Mouse (Mus musculus) midbrain, embryonic 15.5 days (tissue): ENCODE results near the gene Dimt1. TPM values are rescaled to one million over a fixed set of nuclear protein-coding genes. Genes with fewer than 3 reads are reported as not detected.
A peak's percentile ranks its signal among the peaks of the same experiment; 100 is the strongest.

ENCODE experiments used
- ATAC-seq: fragments of 200-750 bp; cut with Nextera tagmentation; replicated peaks from 2 replicates; pipeline ENCODE4 v1.8.0; 2017; ENCODE audit warnings: moderate TSS enrichment
- H3K27ac ChIP-seq: fragments of 300-500 bp; sonication (generic); 2 replicates; pipeline ENCODE4 v1.5.1; 2015; ENCODE audit warnings: mild to moderate bottlenecking, inconsistent platforms
- H3K27me3 ChIP-seq: fragments of 300-500 bp; sonication (generic); replicated peaks from 2 replicates; pipeline ENCODE4 v1.6.1; 2015; ENCODE audit warnings: inconsistent platforms
- H3K36me3 ChIP-seq: fragments of 300-500 bp; sonication (generic); replicated peaks from 2 replicates; pipeline ENCODE4 v1.6.1; 2015; ENCODE audit warnings: inconsistent platforms
- H3K4me1 ChIP-seq: fragments of 300-500 bp; sonication (generic); 2 replicates; pipeline ENCODE4 v1.6.1; 2015; ENCODE audit warnings: inconsistent platforms
- H3K4me2 ChIP-seq: fragments of 300-500 bp; sonication (generic); 2 replicates; pipeline ENCODE4 v1.6.1; 2015; ENCODE audit warnings: inconsistent platforms, mild to moderate bottlenecking, moderate library complexity
- H3K4me3 ChIP-seq: fragments of 300-500 bp; sonication (generic); 2 replicates; pipeline ENCODE4 v1.5.1; 2015; ENCODE audit warnings: mild to moderate bottlenecking, inconsistent platforms
- H3K9ac ChIP-seq: fragments of 300-500 bp; sonication (generic); 2 replicates; pipeline ENCODE4 v1.6.1; 2015; ENCODE audit warnings: mild to moderate bottlenecking, inconsistent platforms
- H3K9me3 ChIP-seq: fragments of 300-500 bp; sonication (generic); 2 replicates; pipeline ENCODE4 v1.6.1; 2016; ENCODE audit warnings: inconsistent platforms
- WGBS: fragments of 180-500 bp; shearing (Covaris S2); methylation state at CpG from one replicate; pipeline ENCODE4 v1.1.7; 2015; ENCODE audit warnings: mixed read lengths; 5-methylcytosine and 5-hydroxymethylcytosine counted together
- polyA plus RNA-seq: library from polyadenylated mRNA; unstranded; fragments of >200 nt; fragmentation: Nextera tagmentation; extraction: Ambion mirVana; gene quantifications from 2 replicates; pipeline ENCODE4 v1.2.1, GENCODE M21; 2015

Dimt1 gene
- polyA plus RNA-seq, 1 experiment from 2014 or later, result 37.8 TPM

GRCm38 (mm10) chr13:106936256-106937137 lies 10.4 kb upstream of the Dimt1 start, which contains the start of gene Ipo11:
Gene Ipo11, minus strand, starts transcription at chr13:106936958.
- Histone ChIP-seq H3K4me1 (peaks cover 16% of the 10 kb centered on the region), H3K4me2 (peak within 1 kb of the TSS; percentile 67), H3K4me3 (peak within 1 kb of the TSS; percentile 93), H3K36me3 (no peaks in the 10 kb centered on the region), H3K9ac (peak within 1 kb of the TSS; percentile 78), H3K27me3 (no peaks in the 10 kb centered on the region), H3K9me3 (no peaks in the 10 kb centered on the region), H3K27ac (peak within 1 kb of the TSS; percentile 89)
- WGBS, result under 1% methylated on average over 84 of the region's 84 CpGs
- ATAC-seq, result peak; percentile 98

GRCm38 (mm10) chr13:106937138-106937472 lies 9.8 kb upstream of the Dimt1 start:
- H3K27ac ChIP-seq, result peak overlapping the region; percentile 89
- peak overlapping the region; percentile 93 for H3K4me3 ChIP-seq
- WGBS, result 27% methylated on average over 7 of the region's 7 CpGs
- H3K9me3 ChIP-seq, result no peaks in the 10 kb centered on the region
- peak overlapping the region; percentile 78; the same call in 1 of the 2 replicates for H3K9ac ChIP-seq
- peak; percentile 25 for ATAC-seq
- H3K4me1 ChIP-seq, result peaks cover 16% of the 10 kb centered on the region
- peak overlapping the region; percentile 67 for H3K4me2 ChIP-seq
- H3K27me3 ChIP-seq, result no peaks in the 10 kb centered on the region
- no peaks in the 10 kb centered on the region for H3K36me3 ChIP-seq

- Histone ChIP-seq H3K9ac (no peak overlapping the region), H3K27ac (no peak overlapping the region), H3K9me3 (no peaks in the 10 kb centered on the region), H3K4me1 (peaks cover 6% of the 10 kb centered on the region; the same call in 1 of the 2 replicates), H3K36me3 (no peaks in the 10 kb centered on the region), H3K4me3 (peak overlapping the region; percentile 20; the same call in 1 of the 2 replicates), H3K4me2 (peak overlapping the region; percentile 21; the same call in 1 of the 2 replicates), H3K27me3 (no peaks in the 10 kb centered on the region)
- ATAC-seq, result no peak
- 16% methylated on average over 7 of the region's 7 CpGs for WGBS
These were observed 5.5 kb upstream of the Dimt1 start for GRCm38 (mm10) chr13:106941211-106941976.

- no peak for ATAC-seq
- 90% methylated on average over 1 of the region's 1 CpGs for WGBS
- H3K4me1 ChIP-seq, result peaks cover 5% of the 10 kb centered on the region
- H3K4me3 ChIP-seq, result no peak overlapping the region
- no peak overlapping the region for H3K27ac ChIP-seq
- H3K36me3 ChIP-seq, result no peaks in the 10 kb centered on the region
- no peaks in the 10 kb centered on the region for H3K27me3 ChIP-seq
- no peak overlapping the region for H3K9ac ChIP-seq
- H3K9me3 ChIP-seq, result no peaks in the 10 kb centered on the region
- H3K4me2 ChIP-seq, result no peak overlapping the region
These were observed 4.2 kb upstream of the Dimt1 start for GRCm38 (mm10) chr13:106942721-106943120.

GRCm38 (mm10) chr13:106945518-106945917 lies 1.4 kb upstream of the Dimt1 start:
- Histone ChIP-seq H3K9me3 (no peaks in the 10 kb centered on the region), H3K4me2 (no peak overlapping the region), H3K4me1 (peaks cover 19% of the 10 kb centered on the region), H3K4me3 (no peak overlapping the region), H3K36me3 (peaks cover 3% of the 10 kb centered on the region; the same call in 1 of the 2 replicates), H3K27ac (no peak overlapping the region), H3K27me3 (no peaks in the 10 kb centered on the region), H3K9ac (no peak overlapping the region)
- WGBS, result 87% methylated on average over 9 of the region's 9 CpGs
- ATAC-seq, result no peak

GRCm38 (mm10) chr13:106947583-106947982 lies 656 bp downstream of the Dimt1 start:
- H3K27ac ChIP-seq, result no peak overlapping the region
- H3K27me3 ChIP-seq, result no peaks in the 10 kb centered on the region
- H3K9me3 ChIP-seq, result no peaks in the 10 kb centered on the region
- H3K9ac ChIP-seq, result peak overlapping the region; percentile 68
- peaks cover 19% of the 10 kb centered on the region for H3K4me1 ChIP-seq
- 5% methylated on average over 6 of the region's 6 CpGs for WGBS
- H3K36me3 ChIP-seq, result peaks cover 7% of the 10 kb centered on the region; the same call in 1 of the 2 replicates
- peak overlapping the region; percentile 59 for H3K4me2 ChIP-seq
- peak; percentile 12 for ATAC-seq
- peak overlapping the region; percentile 67 for H3K4me3 ChIP-seq

GRCm38 (mm10) chr13:106954880-106955279 lies 8.0 kb downstream of the Dimt1 start:
- Histone ChIP-seq H3K9me3 (no peaks in the 10 kb centered on the region), H3K4me2 (no peak overlapping the region), H3K9ac (no peak overlapping the region), H3K4me1 (no peaks in the 10 kb centered on the region), H3K4me3 (no peak overlapping the region), H3K36me3 (peaks cover 35% of the 10 kb centered on the region), H3K27ac (no peak overlapping the region), H3K27me3 (no peaks in the 10 kb centered on the region)
- ATAC-seq, result no peak
- 89% methylated on average over 3 of the region's 3 CpGs for WGBS

GRCm38 (mm10) chr13:106957554-106957953 lies 10.6 kb downstream of the Dimt1 start:
- H3K9ac ChIP-seq, result no peak overlapping the region
- no peak for ATAC-seq
- no peak overlapping the region for H3K4me2 ChIP-seq
- H3K27ac ChIP-seq, result no peak overlapping the region
- no peaks in the 10 kb centered on the region for H3K9me3 ChIP-seq
- peaks cover 38% of the 10 kb centered on the region for H3K36me3 ChIP-seq
- WGBS, result 91% methylated on average over 4 of the region's 4 CpGs
- no peak overlapping the region for H3K4me3 ChIP-seq
- no peaks in the 10 kb centered on the region for H3K4me1 ChIP-seq
- no peaks in the 10 kb centered on the region for H3K27me3 ChIP-seq

- H3K9ac ChIP-seq, result no peak overlapping the region
- peaks cover 38% of the 10 kb centered on the region for H3K36me3 ChIP-seq
- no peaks in the 10 kb centered on the region for H3K4me1 ChIP-seq
- no peak overlapping the region for H3K27ac ChIP-seq
- 91% methylated on average over 3 of the region's 3 CpGs for WGBS
- no peaks in the 10 kb centered on the region for H3K9me3 ChIP-seq
- no peak overlapping the region for H3K4me3 ChIP-seq
- no peak overlapping the region for H3K4me2 ChIP-seq
- ATAC-seq, result no peak
- H3K27me3 ChIP-seq, result no peaks in the 10 kb centered on the region
These were observed 11.4 kb downstream of the Dimt1 start for GRCm38 (mm10) chr13:106958286-106958685.

- Histone ChIP-seq H3K9ac (no peak overlapping the region), H3K27ac (no peak overlapping the region), H3K9me3 (no peaks in the 10 kb centered on the region), H3K27me3 (no peaks in the 10 kb centered on the region), H3K4me1 (no peaks in the 10 kb centered on the region), H3K4me2 (no peak overlapping the region), H3K36me3 (peaks cover 32% of the 10 kb centered on the region), H3K4me3 (no peak overlapping the region)
- WGBS, result 92% methylated on average over 3 of the region's 3 CpGs
- ATAC-seq, result no peak
These were observed 13.6 kb downstream of the Dimt1 start for GRCm38 (mm10) chr13:106960557-106960956.

- no peak overlapping the region for H3K27ac ChIP-seq
- 91% methylated on average over 4 of the region's 4 CpGs for WGBS
- no peaks in the 10 kb centered on the region for H3K27me3 ChIP-seq
- peaks cover 28% of the 10 kb centered on the region for H3K36me3 ChIP-seq
- no peak for ATAC-seq
- H3K4me1 ChIP-seq, result no peaks in the 10 kb centered on the region
- H3K4me3 ChIP-seq, result no peak overlapping the region
- no peaks in the 10 kb centered on the region for H3K9me3 ChIP-seq
- no peak overlapping the region for H3K9ac ChIP-seq
- no peak overlapping the region for H3K4me2 ChIP-seq
These were observed 14.6 kb downstream of the Dimt1 start for GRCm38 (mm10) chr13:106961496-106961895.

- no peak overlapping the region for H3K27ac ChIP-seq
- no peak overlapping the region for H3K4me2 ChIP-seq
- peaks cover 6% of the 10 kb centered on the region; the same call in 1 of the 2 replicates for H3K36me3 ChIP-seq
- WGBS, result 89% methylated on average over 2 of the region's 2 CpGs
- H3K9me3 ChIP-seq, result no peaks in the 10 kb centered on the region
- no peak overlapping the region for H3K4me3 ChIP-seq
- no peak overlapping the region for H3K9ac ChIP-seq
- no peak for ATAC-seq
- no peaks in the 10 kb centered on the region for H3K4me1 ChIP-seq
- H3K27me3 ChIP-seq, result no peaks in the 10 kb centered on the region
These were observed 50.0 kb downstream of the Dimt1 start for GRCm38 (mm10) chr13:106996891-106997290.
